Mouse (Mus musculus): Measurements from ENCODE around the gene Arhgap44.

GRCm38 (mm10) chr11:64999685-65000084 lies 163.1 kb downstream of the Arhgap44 start:
- TF ChIP-seq CTCF (IDR thresholded peaks at IDR 0.05; ENCODE audit: borderline replicate concordance, insufficient read depth, low read length): no peak
- TF ChIP-seq POLR2A (IDR thresholded peaks at IDR 0.05; ENCODE audit: low read depth, low read length): no peak

Data from embryonic fibroblast, embryonic 13.5 days (primary cell).